ENCODE assay signal across 15 mouse cellular contexts in the genomic region with DNA sequence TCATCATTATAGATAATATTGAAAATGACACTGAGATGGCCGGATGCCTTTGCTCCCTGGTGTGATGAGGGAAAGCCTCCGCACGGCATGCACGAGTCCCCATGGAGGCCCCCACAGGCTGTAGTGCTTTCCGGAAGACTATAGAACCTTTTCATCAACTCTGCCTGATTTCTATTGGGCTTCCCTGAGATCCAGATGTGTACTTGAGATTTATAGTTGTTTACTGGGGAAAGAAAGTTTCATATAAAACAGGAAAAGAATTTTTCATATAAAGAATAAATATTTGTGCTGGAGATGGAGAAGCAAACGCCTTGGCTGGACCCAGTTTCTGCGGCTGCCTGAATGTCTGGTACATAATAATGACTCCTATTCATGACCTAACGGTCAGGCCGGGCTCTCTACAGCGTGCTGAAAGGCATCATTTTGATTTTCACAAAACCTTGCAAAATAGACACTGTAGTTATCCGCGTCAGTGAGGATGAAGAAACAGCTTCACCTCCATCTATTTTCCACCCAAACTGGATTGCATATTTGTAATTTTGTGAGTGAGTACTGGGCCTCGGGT.
DNase-seq lines count a peak whose midpoint lies in the region; ATAC-seq and TF ChIP-seq lines count a peak whose summit lies in the region.
"Had no signal": no experiment of that assay in that cellular context is flagged by ENCODE, and none has a peak within 500 bp of the region (broad histone marks: within the 10 kb centered on the region; RNA-seq: fewer than 3 reads in every experiment).

No protein-coding gene starts in this region.

- no peak overlapping the region for H3K4me3 ChIP-seq in forebrain, embryonic 11.5 days (ENCODE audit: low read depth, low read length)
- H3K4me3 ChIP-seq in forebrain, embryonic 13.5 days, result no peak overlapping the region
- H3K4me3 ChIP-seq in midbrain, embryonic 13.5 days (replicated peaks), result no peak overlapping the region
- H3K4me3 ChIP-seq in midbrain, embryonic 14.5 days (replicated peaks; ENCODE audit: low read depth, low read length), result no peak overlapping the region
- H3K4me3 ChIP-seq in intestine, embryonic 16.5 days (ENCODE audit: low read length), result no peak overlapping the region
- H3K4me3 ChIP-seq in stomach, postnatal 0 days (ENCODE audit: low read depth, low read length), result no peak overlapping the region
- H3K4me3 ChIP-seq: limb, embryonic 12.5 days; myocyte had no signal

- WGBS in forebrain, embryonic 11.5 days, result 79% methylated on average over 13 of the region's 13 CpGs
- 69% methylated on average over 13 of the region's 13 CpGs for WGBS in forebrain, embryonic 13.5 days
- WGBS in midbrain, embryonic 13.5 days, result 52% methylated on average over 13 of the region's 13 CpGs
- WGBS in midbrain, embryonic 14.5 days, result 51% methylated on average over 13 of the region's 13 CpGs
- 50% methylated on average over 13 of the region's 13 CpGs for WGBS in intestine, embryonic 16.5 days
- 51% methylated on average over 13 of the region's 13 CpGs for WGBS in stomach, postnatal 0 days

- no peak for TF ChIP-seq EP300 in stomach, postnatal 0 days (optimal IDR thresholded peaks at IDR 0.05)

- DNase-seq in forebrain, embryonic 11.5 days (ENCODE audit: low spot score), result no peak
- no peak for DNase-seq in midbrain, embryonic 14.5 days
- no peak for DNase-seq in stomach, postnatal 0 days (ENCODE audit: low spot score)
- no peak for DNase-seq in layer of hippocampus, adult 9-10 months (ENCODE audit: low spot score)
- DNase-seq: kidney, adult 18-20 months; kidney, postnatal 4 days; lung, embryonic 14.5 days; spleen, adult 18-20 months had no signal

- TF ChIP-seq CTCF in stomach, postnatal 0 days (IDR thresholded peaks at IDR 0.05; ENCODE audit: low read depth), result no peak

- ATAC-seq in forebrain, embryonic 11.5 days (replicated peaks; ENCODE audit: low FRiP score), result peak; percentile 34; the same call in 1 of the 2 replicates
- ATAC-seq in forebrain, embryonic 13.5 days, result no peak
- 0 out of 2 replicates have a peak, but pooled peaks have one; percentile 16 for ATAC-seq in midbrain, embryonic 13.5 days
- no peak for ATAC-seq in midbrain, embryonic 14.5 days (ENCODE audit: low FRiP score, low TSS enrichment)
- ATAC-seq in intestine, embryonic 16.5 days, result peak; percentile 71; the same call in 1 of the 2 replicates
- no peak for ATAC-seq in stomach, postnatal 0 days (ENCODE audit: low FRiP score, low TSS enrichment)
- ATAC-seq in granulocyte monocyte progenitor cell, adult 5-6 weeks (replicated peaks; ENCODE audit: poor library complexity, severe bottlenecking), result no peak
- ATAC-seq: Patski had no signal

- H3K4me1 ChIP-seq in forebrain, embryonic 11.5 days (replicated peaks; ENCODE audit: control insufficient read depth, insufficient read depth, low read length), result 0 out of 2 replicates have a peak, but pooled peaks cover 4% of the 10 kb centered on the region
- H3K4me1 ChIP-seq in forebrain, embryonic 13.5 days, result peaks cover 8% of the 10 kb centered on the region
- H3K4me1 ChIP-seq in midbrain, embryonic 13.5 days (replicated peaks), result peaks cover 15% of the 10 kb centered on the region
- peaks cover 10% of the 10 kb centered on the region for H3K4me1 ChIP-seq in midbrain, embryonic 14.5 days (ENCODE audit: control insufficient read depth, insufficient read depth, low read length)
- no peaks in the 10 kb centered on the region for H3K4me1 ChIP-seq in intestine, embryonic 16.5 days (ENCODE audit: control insufficient read depth, insufficient read depth, low read length)
- H3K4me1 ChIP-seq in stomach, postnatal 0 days (replicated peaks; ENCODE audit: control insufficient read depth, insufficient read depth), result no peaks in the 10 kb centered on the region
- H3K4me1 ChIP-seq: limb, embryonic 12.5 days had no signal

- no peak overlapping the region for H3K27ac ChIP-seq in forebrain, embryonic 11.5 days (ENCODE audit: low read depth, low read length)
- no peak overlapping the region for H3K27ac ChIP-seq in forebrain, embryonic 13.5 days
- 0 out of 2 replicates have a peak overlapping the region, but pooled peaks have one; percentile 30 for H3K27ac ChIP-seq in midbrain, embryonic 13.5 days
- H3K27ac ChIP-seq in midbrain, embryonic 14.5 days (replicated peaks; ENCODE audit: low read depth, low read length), result no peak overlapping the region
- H3K27ac ChIP-seq in intestine, embryonic 16.5 days (ENCODE audit: low read length), result peak overlapping the region; percentile 8; the same call in 1 of the 2 replicates
- H3K27ac ChIP-seq in stomach, postnatal 0 days (replicated peaks), result 0 out of 2 replicates have a peak overlapping the region, but pooled peaks have one; percentile 19

- H3K4me2 ChIP-seq in forebrain, embryonic 11.5 days (ENCODE audit: low read depth, low read length, severe bottlenecking), result no peak overlapping the region
- H3K4me2 ChIP-seq in forebrain, embryonic 13.5 days, result no peak overlapping the region
- no peak overlapping the region for H3K4me2 ChIP-seq in midbrain, embryonic 13.5 days (replicated peaks)
- no peak overlapping the region for H3K4me2 ChIP-seq in midbrain, embryonic 14.5 days (ENCODE audit: low read length)
- H3K4me2 ChIP-seq in intestine, embryonic 16.5 days (ENCODE audit: low read depth, low read length), result no peak overlapping the region
- H3K4me2 ChIP-seq in stomach, postnatal 0 days (replicated peaks; ENCODE audit: low read depth), result no peak overlapping the region
- H3K4me2 ChIP-seq: limb, embryonic 12.5 days; lung, embryonic 14.5 days had no signal

- no peaks in the 10 kb centered on the region for H3K27me3 ChIP-seq in forebrain, embryonic 11.5 days (ENCODE audit: control insufficient read depth, insufficient read depth, low read length)
- H3K27me3 ChIP-seq in forebrain, embryonic 13.5 days, result no peaks in the 10 kb centered on the region
- H3K27me3 ChIP-seq in midbrain, embryonic 13.5 days, result 0 out of 2 replicates have a peak, but pooled peaks cover 6% of the 10 kb centered on the region
- no peaks in the 10 kb centered on the region for H3K27me3 ChIP-seq in midbrain, embryonic 14.5 days (ENCODE audit: control insufficient read depth, insufficient read depth, low read length)
- no peaks in the 10 kb centered on the region for H3K27me3 ChIP-seq in intestine, embryonic 16.5 days (replicated peaks; ENCODE audit: control insufficient read depth, insufficient read depth, low read length)
- no peaks in the 10 kb centered on the region for H3K27me3 ChIP-seq in stomach, postnatal 0 days (ENCODE audit: control insufficient read depth, insufficient read depth, low read length)
- H3K27me3 ChIP-seq: Patski had no signal

- H3K9me3 ChIP-seq in forebrain, embryonic 11.5 days (ENCODE audit: control insufficient read depth, low read length), result no peaks in the 10 kb centered on the region
- no peaks in the 10 kb centered on the region for H3K9me3 ChIP-seq in forebrain, embryonic 13.5 days (replicated peaks)
- no peaks in the 10 kb centered on the region for H3K9me3 ChIP-seq in midbrain, embryonic 13.5 days
- H3K9me3 ChIP-seq in midbrain, embryonic 14.5 days (ENCODE audit: control insufficient read depth, low read length), result no peaks in the 10 kb centered on the region
- no peaks in the 10 kb centered on the region for H3K9me3 ChIP-seq in intestine, embryonic 16.5 days (ENCODE audit: control insufficient read depth, low read length)
- H3K9me3 ChIP-seq in stomach, postnatal 0 days (ENCODE audit: control insufficient read depth, low read length), result no peaks in the 10 kb centered on the region
- H3K9me3 ChIP-seq: limb, embryonic 12.5 days had no signal

- H3K36me3 ChIP-seq in forebrain, embryonic 11.5 days (ENCODE audit: control insufficient read depth, insufficient read depth, low read length), result no peaks in the 10 kb centered on the region
- no peaks in the 10 kb centered on the region for H3K36me3 ChIP-seq in forebrain, embryonic 13.5 days (ENCODE audit: poor library complexity, severe bottlenecking)
- H3K36me3 ChIP-seq in midbrain, embryonic 13.5 days, result no peaks in the 10 kb centered on the region
- H3K36me3 ChIP-seq in midbrain, embryonic 14.5 days (ENCODE audit: control insufficient read depth, insufficient read depth, low read length), result no peaks in the 10 kb centered on the region
- no peaks in the 10 kb centered on the region for H3K36me3 ChIP-seq in intestine, embryonic 16.5 days (ENCODE audit: control insufficient read depth, insufficient read depth, low read length)
- no peaks in the 10 kb centered on the region for H3K36me3 ChIP-seq in stomach, postnatal 0 days (ENCODE audit: control insufficient read depth, insufficient read depth, low read length)
- H3K36me3 ChIP-seq: limb, embryonic 12.5 days had no signal

- H3K9ac ChIP-seq in forebrain, embryonic 11.5 days (ENCODE audit: low read length), result no peak overlapping the region
- no peak overlapping the region for H3K9ac ChIP-seq in forebrain, embryonic 13.5 days
- no peak overlapping the region for H3K9ac ChIP-seq in midbrain, embryonic 13.5 days (replicated peaks)
- no peak overlapping the region for H3K9ac ChIP-seq in midbrain, embryonic 14.5 days (replicated peaks; ENCODE audit: low read length)
- H3K9ac ChIP-seq in intestine, embryonic 16.5 days (ENCODE audit: low read depth, low read length), result no peak overlapping the region
- H3K9ac ChIP-seq in stomach, postnatal 0 days (ENCODE audit: low read length), result no peak overlapping the region
- H3K9ac ChIP-seq: limb, embryonic 12.5 days; lung, embryonic 14.5 days had no signal

Comparison
In these comparisons a context has a peak if more than half of its experiments do, and no peak if none do; other contexts are left out.
1. ATAC-seq: peak in forebrain, embryonic 11.5 days (single experiment), midbrain, embryonic 13.5 days (single experiment) and intestine, embryonic 16.5 days (single experiment); none in forebrain, embryonic 13.5 days (single experiment), midbrain, embryonic 14.5 days (single experiment), stomach, postnatal 0 days (single experiment) and granulocyte monocyte progenitor cell, adult 5-6 weeks (single experiment).
2. H3K27ac ChIP-seq: peak in midbrain, embryonic 13.5 days (single experiment), intestine, embryonic 16.5 days (single experiment) and stomach, postnatal 0 days (single experiment); none in forebrain, embryonic 11.5 days (single experiment), forebrain, embryonic 13.5 days (single experiment) and midbrain, embryonic 14.5 days (single experiment).